Mouse (Mus musculus) splenic B cell, adult 2 months (primary cell): ENCODE results near the gene Dnlz.
A peak's percentile ranks its signal among the peaks of the same experiment; 100 is the strongest.

Experiments used
- DNase-seq: peaks from one replicate; pipeline ENCODE4 v3.0.0-alpha.2; 2011; ENCODE audit warnings: low read depth, low spot score
- H3K27me3 ChIP-seq: 2 replicates; pipeline ENCODE4 v1.6.1; 2012; ENCODE audit warnings: mild to moderate bottlenecking, low read length, moderate library complexity, mixed read lengths; ENCODE audit not compliant: control insufficient read depth, poor library complexity, insufficient read depth, severe bottlenecking
- H3K36me3 ChIP-seq: 2 replicates; pipeline ENCODE4 v1.6.1; 2012; ENCODE audit warnings: mild to moderate bottlenecking, low read length, moderate library complexity, mixed read lengths; ENCODE audit not compliant: control insufficient read depth, poor library complexity, insufficient read depth, severe bottlenecking

Dnlz gene

GRCm38 (mm10) chr2:26304711-26305110 is 47.2 kb downstream of the Dnlz start:
- H3K27me3 ChIP-seq: no peaks in the 10 kb centered on the region
- H3K36me3 ChIP-seq: no peaks in the 10 kb centered on the region
- DNase-seq: no peak

GRCm38 (mm10) chr2:26302005-26302503 is 49.9 kb downstream of the Dnlz start:
- H3K36me3 ChIP-seq: no peaks in the 10 kb centered on the region
- no peak for DNase-seq
- no peaks in the 10 kb centered on the region for H3K27me3 ChIP-seq

GRCm38 (mm10) chr2:26300808-26301174 is 51.1 kb downstream of the Dnlz start:
- peak; percentile 80 for DNase-seq
- H3K36me3 ChIP-seq: no peaks in the 10 kb centered on the region

GRCm38 (mm10) chr2:26300161-26300807 is 51.6 kb downstream of the Dnlz start:
- Histone ChIP-seq H3K36me3 (no peaks in the 10 kb centered on the region), H3K27me3 (no peaks in the 10 kb centered on the region)
- DNase-seq: no peak

More at GRCm38 (mm10) chr2:26300808-26301174, 51.1 kb downstream of the Dnlz start:
- H3K27me3 ChIP-seq: no peaks in the 10 kb centered on the region

- no peaks in the 10 kb centered on the region for H3K36me3 ChIP-seq
- H3K27me3 ChIP-seq: no peaks in the 10 kb centered on the region
- no peak for DNase-seq
Observed at GRCm38 (mm10) chr2:26299336-26299735, 52.6 kb downstream of the Dnlz start.

GRCm38 (mm10) chr2:26298856-26299230 is 53.1 kb downstream of the Dnlz start:
- no peak for DNase-seq
- no peaks in the 10 kb centered on the region for H3K36me3 ChIP-seq
- H3K27me3 ChIP-seq: no peaks in the 10 kb centered on the region

GRCm38 (mm10) chr2:26298208-26298855 is 53.6 kb downstream of the Dnlz start:
- Histone ChIP-seq H3K27me3 (no peaks in the 10 kb centered on the region), H3K36me3 (no peaks in the 10 kb centered on the region)
- DNase-seq: no peak
